Mouse (Mus musculus): ENCODE measurements at regions not wholly inside any gene's neighbourhood (a gene's known extent, or its start where the extent isn't known, plus 50 kb on each side); places are given as distances from the start of the nearest gene placed in this dataset.
A peak's percentile ranks its signal among the peaks of the same experiment; 100 is the strongest.
"Not testable (repeated sequence)": the region's sequence is repeated elsewhere in the genome, so short reads cannot be mapped to it uniquely, and the experiment has no call there.

DNA sequence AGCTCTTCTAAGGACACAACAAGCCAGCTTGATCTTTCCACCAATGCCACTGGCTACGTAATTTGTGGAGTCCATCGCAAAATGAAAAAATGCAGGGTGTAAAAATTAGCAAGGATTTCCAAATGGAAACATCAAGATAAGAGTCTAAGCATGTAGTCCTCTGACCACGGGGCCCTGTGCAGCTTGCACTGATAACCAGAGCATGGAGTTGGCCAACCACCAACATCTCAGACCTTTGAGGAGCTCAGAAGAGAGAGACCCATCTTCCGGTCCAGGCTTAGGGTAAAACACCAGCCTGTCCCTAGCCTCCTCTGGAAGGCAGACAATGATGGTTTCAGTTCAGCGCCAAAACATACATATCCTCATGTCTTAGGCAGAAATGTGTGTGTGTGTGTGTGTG is 140.4 kb upstream of the Haao start:
- no peak for DNase-seq

GRCm38 (mm10) chr17:83987683-83988082 is 139.9 kb upstream of the Haao start:
- DNase-seq: no peak

- DNase-seq: no peak
Measured at GRCm38 (mm10) chr17:83985916-83986578, 138.3 kb upstream of the Haao start.

- DNase-seq: no peak
Measured at GRCm38 (mm10) chr17:83985333-83985790, 137.6 kb upstream of the Haao start.

GRCm38 (mm10) chr17:83983837-83984388 is 136.2 kb upstream of the Haao start:
- no peak for DNase-seq

DNA sequence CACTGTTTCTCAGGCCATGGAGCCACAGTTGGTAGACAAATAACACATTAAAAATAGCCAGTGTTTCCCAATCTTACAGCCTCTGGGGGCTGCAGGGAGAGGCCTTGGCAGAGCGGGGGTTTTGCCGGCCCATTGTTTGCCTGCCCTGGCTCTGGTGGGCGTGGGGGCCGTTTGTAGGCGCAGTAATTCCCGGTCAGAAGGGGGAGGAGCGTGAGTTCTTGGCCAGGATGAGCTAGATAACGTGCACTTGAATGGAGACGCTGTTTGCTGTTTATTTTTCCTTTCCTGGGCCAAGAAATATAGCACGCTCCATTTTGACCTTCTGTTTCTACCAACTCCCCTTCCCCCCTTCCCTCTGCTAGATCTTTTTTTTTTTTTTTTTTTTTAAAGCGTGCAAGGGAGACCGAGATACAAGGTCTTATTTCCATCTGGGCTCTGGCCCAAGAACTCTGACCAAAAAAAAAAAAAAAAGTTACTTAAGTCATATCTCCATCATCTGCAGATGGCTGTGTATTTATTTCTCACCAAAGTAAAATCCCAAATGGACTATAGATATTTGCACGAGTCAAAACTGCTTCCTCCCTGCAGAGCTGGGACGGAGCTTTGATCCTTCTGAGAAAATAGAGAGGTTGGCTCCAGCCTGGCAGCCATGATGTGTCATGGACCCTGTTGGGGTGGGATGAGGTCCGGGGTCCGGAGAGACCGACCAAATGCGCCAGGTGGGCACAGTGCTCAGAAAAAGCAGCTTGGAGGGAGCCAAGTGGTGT is 135.5 kb upstream of the Haao start:
- DNase-seq: no peak

GRCm38 (mm10) chr17:83982700-83983069 is 134.9 kb upstream of the Haao start:
- no peak for DNase-seq

GRCm38 (mm10) chr17:83978858-83979470 is 131.2 kb upstream of the Haao start:
- no peak for DNase-seq

- DNase-seq: no peak
Measured at GRCm38 (mm10) chr17:83977725-83978124, 130.0 kb upstream of the Haao start.

DNA sequence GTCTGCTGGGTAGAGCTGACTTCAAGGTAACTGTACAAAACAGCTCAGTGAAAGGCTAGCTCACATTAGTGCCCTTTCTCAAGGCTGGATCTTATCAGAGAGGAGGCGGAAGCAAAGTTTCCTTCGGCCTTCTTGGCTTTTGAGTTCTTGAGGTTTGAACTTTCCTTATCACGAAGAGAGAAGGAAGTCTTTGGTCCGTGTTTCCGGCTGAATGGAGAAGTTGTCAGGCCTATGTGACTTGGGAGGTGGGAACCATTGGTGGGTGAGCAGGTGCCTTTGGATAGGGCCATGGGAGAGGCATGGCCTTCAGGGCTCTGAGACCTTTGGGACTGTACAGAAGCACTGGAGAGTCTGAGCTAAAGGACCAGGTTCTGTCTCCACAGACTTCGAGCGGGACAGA is 128.1 kb upstream of the Haao start:
- no peak for DNase-seq

GRCm38 (mm10) chr17:83973461-83974350 is 125.9 kb upstream of the Haao start:
- DNase-seq: peak in 1 of 2 experiments; percentile 46

GRCm38 (mm10) chr17:83972874-83973273 is 125.1 kb upstream of the Haao start:
- DNase-seq: no peak

- DNase-seq: no peak
Measured at GRCm38 (mm10) chr17:83972470-83972869, 124.7 kb upstream of the Haao start.

DNA sequence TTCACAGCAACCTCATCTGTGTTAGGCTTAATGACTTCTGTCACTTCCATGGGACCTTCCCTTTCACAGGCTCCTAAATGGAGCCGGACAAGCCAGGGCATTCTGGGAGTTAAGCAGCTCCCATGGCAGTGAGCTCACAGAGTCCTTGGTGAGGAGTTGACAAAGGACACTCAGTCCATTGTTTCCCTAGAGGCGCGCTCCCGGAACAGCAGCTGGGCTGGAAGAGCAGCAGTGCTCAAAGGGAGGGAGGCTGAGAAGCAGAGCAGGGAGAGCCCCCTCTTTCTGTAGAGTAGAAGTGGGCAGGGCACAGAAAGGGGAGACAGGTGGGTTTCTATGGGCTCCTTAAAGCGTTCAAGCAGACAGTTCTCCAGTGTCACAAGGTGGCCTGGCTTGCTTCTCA is 124.3 kb upstream of the Haao start:
- no peak for DNase-seq

DNA sequence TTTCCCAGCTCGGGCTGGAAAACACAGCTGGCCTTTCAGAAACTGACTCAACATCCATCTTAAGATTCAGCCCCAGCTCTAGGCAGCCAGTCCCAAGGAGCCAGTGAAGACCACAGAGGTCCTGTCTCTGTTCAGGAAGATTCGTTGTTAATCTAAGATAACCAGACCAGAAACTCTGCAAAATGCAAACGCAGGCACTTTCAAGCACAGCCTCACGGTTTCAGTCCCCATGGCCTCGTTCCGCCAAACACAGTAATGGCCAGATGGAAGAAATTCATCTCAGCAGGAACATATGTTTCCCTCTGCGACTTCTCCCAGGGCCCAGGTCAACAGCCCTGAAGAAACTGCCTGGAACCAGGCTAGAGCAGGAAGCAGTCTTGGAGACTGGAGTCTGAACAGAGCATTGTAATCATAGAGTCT is 121.7 kb upstream of the Haao start:
- no peak for DNase-seq

GRCm38 (mm10) chr17:83968124-83968523 is 120.4 kb upstream of the Haao start:
- not testable (repeated sequence) for DNase-seq

DNA sequence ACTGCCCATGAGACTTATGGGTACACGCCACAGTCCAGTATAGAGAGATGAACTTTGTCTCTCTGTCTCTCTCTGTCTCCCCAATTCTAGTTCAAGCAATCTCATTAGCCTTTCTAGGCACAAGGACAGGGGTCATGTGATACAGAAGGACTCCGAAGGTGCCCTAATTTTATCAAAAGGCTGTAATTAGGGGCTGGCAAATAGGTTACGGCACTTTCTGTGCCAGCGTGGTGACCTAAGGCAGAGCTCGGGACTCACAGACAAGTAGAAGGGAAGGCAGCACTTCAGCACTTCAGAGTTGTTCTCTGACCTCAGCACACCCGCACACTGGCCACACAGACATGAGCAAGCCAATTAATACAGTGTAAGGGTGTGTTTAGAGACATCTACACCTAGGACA is 119.2 kb upstream of the Haao start:
- DNase-seq: no peak

DNA sequence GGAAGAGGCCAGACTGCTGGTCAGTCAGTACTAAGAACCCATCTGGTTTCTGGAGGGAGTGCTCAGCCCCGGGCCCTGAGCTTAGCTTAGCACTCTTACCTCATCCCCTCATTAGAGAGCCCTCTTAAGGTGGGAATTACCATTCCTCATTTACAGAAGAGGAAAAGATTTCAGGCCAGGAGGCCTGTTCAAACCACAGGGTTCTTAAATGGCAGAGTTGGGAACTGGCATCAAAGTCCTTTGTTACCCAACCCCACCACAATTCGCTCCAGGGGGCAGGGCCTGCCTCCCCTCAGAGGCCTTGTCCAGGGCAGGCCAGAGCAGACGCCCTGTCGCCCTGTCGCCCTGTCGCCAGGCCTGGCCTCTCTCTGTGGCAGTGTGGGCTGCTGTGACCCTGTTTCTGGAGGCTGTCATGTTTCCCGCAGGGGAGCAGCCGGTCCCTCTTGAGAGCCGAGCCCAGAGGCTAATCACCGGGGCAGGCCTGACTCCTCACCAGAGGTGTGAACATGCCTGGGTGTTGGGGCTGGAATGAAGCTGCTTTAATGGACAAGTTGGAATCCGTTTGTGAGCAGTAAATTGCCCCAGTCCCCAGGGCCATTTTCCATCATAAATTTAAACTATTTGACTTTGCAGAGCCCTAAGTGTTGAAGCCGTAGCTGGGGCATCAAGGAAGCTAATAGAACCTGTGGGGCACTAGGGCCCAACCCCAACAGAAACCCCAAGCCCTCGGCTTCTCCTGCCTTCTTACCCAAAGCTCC is 116.9 kb upstream of the Haao start:
- no peak for DNase-seq

GRCm38 (mm10) chr17:83963561-83963960 is 115.8 kb upstream of the Haao start:
- DNase-seq: no peak

DNA sequence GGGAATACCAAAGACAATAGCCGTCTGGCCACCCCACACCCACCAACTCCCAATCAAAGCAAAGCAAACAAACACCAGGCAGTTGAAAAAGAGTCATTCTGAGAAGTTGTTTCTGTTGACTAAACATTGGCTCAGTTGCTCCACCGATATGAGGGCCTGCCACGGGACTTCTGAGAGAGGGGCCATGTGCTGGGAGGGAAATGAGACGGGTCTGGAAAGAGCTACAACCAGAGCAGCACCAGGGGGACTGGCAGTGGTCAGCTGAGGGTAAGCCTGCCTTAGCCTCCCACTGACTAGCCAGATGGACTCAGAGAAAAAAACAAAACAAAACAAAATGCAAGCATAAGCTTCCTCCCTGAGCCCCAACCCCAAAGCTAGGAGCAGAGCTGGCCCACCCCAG is 115.1 kb upstream of the Haao start:
- no peak for DNase-seq

DNA sequence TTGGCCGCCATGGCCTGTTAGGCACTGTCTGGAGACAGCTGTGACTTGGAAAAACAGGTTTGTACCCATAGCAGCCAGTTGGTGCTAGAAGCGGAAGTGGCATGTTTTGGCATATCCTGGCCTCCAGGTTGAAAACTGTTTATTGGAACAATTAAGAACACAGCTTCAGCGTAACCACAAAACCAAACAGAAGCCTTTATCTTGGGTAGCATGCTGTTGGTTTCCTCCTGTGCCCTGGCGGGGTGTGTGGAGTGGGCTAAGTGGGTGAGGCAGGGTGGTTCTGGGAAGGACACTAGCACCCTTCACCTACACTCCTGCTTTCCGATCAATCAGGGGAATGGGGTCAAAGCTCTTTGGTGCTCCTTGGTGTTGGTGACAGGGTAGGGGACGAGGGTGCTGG is 114.4 kb upstream of the Haao start:
- DNase-seq: no peak

DNA sequence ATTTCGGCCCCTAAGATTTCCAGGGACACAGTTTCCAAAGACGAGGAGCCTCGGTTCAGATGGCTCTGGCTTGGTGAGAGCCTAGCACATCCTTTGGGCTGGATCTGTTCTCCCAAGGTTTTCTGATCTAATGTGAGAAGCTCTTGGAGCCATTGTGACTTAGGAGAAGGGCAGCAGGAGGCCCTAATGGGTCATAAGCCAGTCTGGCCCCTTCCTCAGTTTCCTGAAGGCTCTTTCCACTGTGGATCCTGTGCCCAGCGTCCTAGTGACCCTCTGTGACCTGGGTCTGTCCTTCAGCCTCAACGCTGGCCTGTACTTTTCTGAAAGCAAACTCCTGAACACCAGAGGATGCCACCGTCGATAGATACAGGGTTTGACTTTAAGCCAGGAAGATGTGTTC is 113.1 kb upstream of the Haao start:
- no peak for DNase-seq

Measured in thymus, adult 18-20 months (tissue).